Mouse (Mus musculus): ENCODE measurements at regions not wholly inside any gene's neighbourhood (a gene's known extent, or its start where the extent isn't known, plus 50 kb on each side); places are given as distances from the start of the nearest gene placed in this dataset.

- Histone ChIP-seq H3K9ac (ENCODE audit: low read depth, low read length, severe bottlenecking) (no peak overlapping the region), H3K4me2 (replicated peaks; ENCODE audit: low read depth, low read length, severe bottlenecking) (no peak overlapping the region), H3K27ac (replicated peaks; ENCODE audit: low read depth, low read length) (no peak overlapping the region), H3K4me1 (ENCODE audit: control insufficient read depth, insufficient read depth, low read length) (peaks cover 18% of the 10 kb centered on the region), H3K36me3 (ENCODE audit: control insufficient read depth, insufficient read depth, low read length) (no peaks in the 10 kb centered on the region), H3K4me3 (replicated peaks; ENCODE audit: low read length) (no peak overlapping the region), H3K9me3 (ENCODE audit: control insufficient read depth, low read length) (no peaks in the 10 kb centered on the region), H3K27me3 (ENCODE audit: control insufficient read depth, insufficient read depth, low read length) (no peaks in the 10 kb centered on the region)
- no peak for DNase-seq (ENCODE audit: low spot score)
- 67% methylated on average over 1 of the region's 1 CpGs for WGBS
- no peak for TF ChIP-seq POLR2A (IDR thresholded peaks at IDR 0.05; ENCODE audit: borderline replicate concordance, extremely low read depth, insufficient read depth, insufficient read length)
- ATAC-seq (ENCODE audit: low FRiP score, low read depth) = no peak
Measured at GRCm38 (mm10) chr11:19427559-19427958, 408.8 kb upstream of the Meis1 start.

GRCm38 (mm10) chr11:19433680-19434619 is 415.2 kb upstream of the Meis1 start:
- peaks cover 9% of the 10 kb centered on the region for H3K4me1 ChIP-seq (ENCODE audit: control insufficient read depth, insufficient read depth, low read length)

GRCm38 (mm10) chr11:19438385-19438784 is 419.6 kb upstream of the Meis1 start:
- Histone ChIP-seq H3K9ac (ENCODE audit: low read depth, low read length, severe bottlenecking) (no peak overlapping the region), H3K27ac (replicated peaks; ENCODE audit: low read depth, low read length) (no peak overlapping the region), H3K9me3 (ENCODE audit: control insufficient read depth, low read length) (no peaks in the 10 kb centered on the region), H3K27me3 (ENCODE audit: control insufficient read depth, insufficient read depth, low read length) (no peaks in the 10 kb centered on the region), H3K4me1 (ENCODE audit: control insufficient read depth, insufficient read depth, low read length) (peaks cover 9% of the 10 kb centered on the region), H3K36me3 (ENCODE audit: control insufficient read depth, insufficient read depth, low read length) (no peaks in the 10 kb centered on the region), H3K4me3 (replicated peaks; ENCODE audit: low read length) (no peak overlapping the region), H3K4me2 (replicated peaks; ENCODE audit: low read depth, low read length, severe bottlenecking) (no peak overlapping the region)
- no peak for DNase-seq (ENCODE audit: low spot score)
- 93% methylated on average over 5 of the region's 5 CpGs for WGBS
- no peak for TF ChIP-seq POLR2A (IDR thresholded peaks at IDR 0.05; ENCODE audit: borderline replicate concordance, extremely low read depth, insufficient read depth, insufficient read length)
- no peak for ATAC-seq (ENCODE audit: low FRiP score, low read depth)

More at GRCm38 (mm10) chr11:19433680-19434619, 415.2 kb upstream of the Meis1 start:
- TF ChIP-seq POLR2A (IDR thresholded peaks at IDR 0.05; ENCODE audit: borderline replicate concordance, extremely low read depth, insufficient read depth, insufficient read length) = no peak
- ATAC-seq (ENCODE audit: low FRiP score, low read depth) (no peak), DNase-seq (ENCODE audit: low spot score) (peak; percentile 42)
- no peak overlapping the region for H3K27ac ChIP-seq (replicated peaks; ENCODE audit: low read depth, low read length)
- no peak overlapping the region for H3K4me3 ChIP-seq (replicated peaks; ENCODE audit: low read length)
- H3K9me3 ChIP-seq (ENCODE audit: control insufficient read depth, low read length) = no peaks in the 10 kb centered on the region
- 63% methylated on average over 13 of the region's 13 CpGs for WGBS
- no peak overlapping the region for H3K4me2 ChIP-seq (replicated peaks; ENCODE audit: low read depth, low read length, severe bottlenecking)
- H3K27me3 ChIP-seq (ENCODE audit: control insufficient read depth, insufficient read depth, low read length) = no peaks in the 10 kb centered on the region
- no peaks in the 10 kb centered on the region for H3K36me3 ChIP-seq (ENCODE audit: control insufficient read depth, insufficient read depth, low read length)
- H3K9ac ChIP-seq (ENCODE audit: low read depth, low read length, severe bottlenecking) = no peak overlapping the region

- Histone ChIP-seq H3K27me3 (ENCODE audit: control insufficient read depth, insufficient read depth, low read length) (no peaks in the 10 kb centered on the region), H3K9ac (ENCODE audit: low read depth, low read length, severe bottlenecking) (no peak overlapping the region), H3K4me2 (replicated peaks; ENCODE audit: low read depth, low read length, severe bottlenecking) (no peak overlapping the region), H3K9me3 (ENCODE audit: control insufficient read depth, low read length) (no peaks in the 10 kb centered on the region), H3K4me1 (ENCODE audit: control insufficient read depth, insufficient read depth, low read length) (no peaks in the 10 kb centered on the region), H3K27ac (replicated peaks; ENCODE audit: low read depth, low read length) (no peak overlapping the region), H3K36me3 (ENCODE audit: control insufficient read depth, insufficient read depth, low read length) (no peaks in the 10 kb centered on the region), H3K4me3 (replicated peaks; ENCODE audit: low read length) (no peak overlapping the region)
- DNase-seq (ENCODE audit: low spot score) (no peak), ATAC-seq (ENCODE audit: low FRiP score, low read depth) (no peak)
- WGBS = 42% methylated on average over 4 of the region's 4 CpGs
- no peak for TF ChIP-seq POLR2A (IDR thresholded peaks at IDR 0.05; ENCODE audit: borderline replicate concordance, extremely low read depth, insufficient read depth, insufficient read length)
Measured at GRCm38 (mm10) chr11:19441936-19442335, 423.2 kb upstream of the Meis1 start.

- no peaks in the 10 kb centered on the region for H3K27me3 ChIP-seq (ENCODE audit: control insufficient read depth, insufficient read depth, low read length)
- H3K4me2 ChIP-seq (replicated peaks; ENCODE audit: low read depth, low read length, severe bottlenecking) = no peak overlapping the region
- H3K9ac ChIP-seq (ENCODE audit: low read depth, low read length, severe bottlenecking) = no peak overlapping the region
- DNase-seq (ENCODE audit: low spot score) (no peak), ATAC-seq (ENCODE audit: low FRiP score, low read depth) (no peak)
- no peaks in the 10 kb centered on the region for H3K36me3 ChIP-seq (ENCODE audit: control insufficient read depth, insufficient read depth, low read length)
- no peak overlapping the region for H3K4me3 ChIP-seq (replicated peaks; ENCODE audit: low read length)
- TF ChIP-seq POLR2A (IDR thresholded peaks at IDR 0.05; ENCODE audit: borderline replicate concordance, extremely low read depth, insufficient read depth, insufficient read length) = no peak
- no peak overlapping the region for H3K27ac ChIP-seq (replicated peaks; ENCODE audit: low read depth, low read length)
- no peaks in the 10 kb centered on the region for H3K9me3 ChIP-seq (ENCODE audit: control insufficient read depth, low read length)
- H3K4me1 ChIP-seq (ENCODE audit: control insufficient read depth, insufficient read depth, low read length) = no peaks in the 10 kb centered on the region
- 86% methylated on average over 12 of the region's 12 CpGs for WGBS
Measured at GRCm38 (mm10) chr11:19455391-19456290, 436.9 kb upstream of the Meis1 start.
